Mouse (Mus musculus) lung, postnatal 0 days (tissue): ENCODE measurements around the gene Fyn.

Source experiments
- CTCF ChIP-seq: IDR thresholded peaks from 2 replicates; pipeline ENCODE4 v1.5.1; 2016; ENCODE audit warnings: antibody characterized with exemption, mild to moderate bottlenecking
- EP300 ChIP-seq: IDR thresholded peaks from 2 replicates; pipeline ENCODE4 v1.6.1; 2016; ENCODE audit warnings: antibody characterized with exemption, mild to moderate bottlenecking, control low read depth

GRCm38 (mm10) chr10:39464383-39464782, 95.7 kb downstream of the Fyn start:
- TF ChIP-seq CTCF (no peak), EP300 (no peak)
